Mouse (Mus musculus) C2C12 (cell line): ENCODE data around the gene 1700008O03Rik. TPM values are rescaled to one million over a fixed set of nuclear protein-coding genes. Genes with fewer than 3 reads are reported as not detected.
A peak's percentile ranks its signal among the peaks of the same experiment; 100 is the strongest.

Source experiments
- H3K27me3 ChIP-seq: one replicate; pipeline ENCODE4 v1.6.1; 2011; ENCODE audit not compliant: control insufficient read depth, insufficient read depth, insufficient read length
- H3K36me3 ChIP-seq: one replicate; pipeline ENCODE4 v1.6.1; 2011; ENCODE audit not compliant: control insufficient read depth, insufficient read depth
- H3K4me3 ChIP-seq: one replicate; pipeline ENCODE4 v1.5.1; 2011; ENCODE audit warnings: mild to moderate bottlenecking, control low read depth; ENCODE audit not compliant: poor library complexity, insufficient read depth, severe bottlenecking
- H3K79me2 ChIP-seq: one replicate; pipeline ENCODE4 v1.6.1; 2011; ENCODE audit not compliant: control insufficient read depth, insufficient read depth
- H3K79me3 ChIP-seq: one replicate; pipeline ENCODE4 v1.6.1; 2011; ENCODE audit warnings: low read depth, control low read depth
- H3ac ChIP-seq: one replicate; pipeline ENCODE3; 2011; ENCODE audit warnings: low read depth; ENCODE audit not compliant: control insufficient read depth, insufficient read length
- CEBPB ChIP-seq: IDR thresholded peaks from one replicate; pipeline ENCODE4 v1.6.1; 2011; ENCODE audit warnings: low read depth, mild to moderate bottlenecking, control low read depth, moderate library complexity
- CTCF ChIP-seq: IDR thresholded peaks from one replicate; pipeline ENCODE4 v1.5.1; 2011; ENCODE audit not compliant: control insufficient read depth, insufficient read depth, insufficient read length
- FOSL1 ChIP-seq: IDR thresholded peaks from one replicate; pipeline ENCODE4 v1.8.0; 2011; ENCODE audit warnings: mild to moderate bottlenecking, low read length; ENCODE audit not compliant: poor library complexity, insufficient read depth, severe bottlenecking
- MAX ChIP-seq: IDR thresholded peaks from one replicate; pipeline ENCODE4 v1.6.1; 2011; ENCODE audit warnings: mild to moderate bottlenecking, control low read depth
- MYOD1 ChIP-seq: IDR thresholded peaks from one replicate; pipeline ENCODE4 v1.6.1; 2011; ENCODE audit warnings: low read depth; ENCODE audit not compliant: control insufficient read depth, insufficient read length
- MYOG ChIP-seq: IDR thresholded peaks from one replicate; pipeline ENCODE4 v1.6.1; 2011; ENCODE audit not compliant: control insufficient read depth, insufficient read length; ENCODE audit errors: extremely low read depth
- USF1 ChIP-seq: IDR thresholded peaks from one replicate; pipeline ENCODE4 v1.6.1; 2011; ENCODE audit warnings: low read depth, mild to moderate bottlenecking, control low read depth, moderate library complexity
- polyA plus RNA-seq: library from polyadenylated mRNA; unstranded; fragments of >200 nt; fragmentation: generic; extraction: Trizol; gene quantifications from one replicate; pipeline ENCODE4 v1.2.1, GENCODE M21; 2012; ENCODE audit warnings: missing spikeins

The 1700008O03Rik gene
- polyA plus RNA-seq, 1 experiment = 0.11 TPM

DNA sequence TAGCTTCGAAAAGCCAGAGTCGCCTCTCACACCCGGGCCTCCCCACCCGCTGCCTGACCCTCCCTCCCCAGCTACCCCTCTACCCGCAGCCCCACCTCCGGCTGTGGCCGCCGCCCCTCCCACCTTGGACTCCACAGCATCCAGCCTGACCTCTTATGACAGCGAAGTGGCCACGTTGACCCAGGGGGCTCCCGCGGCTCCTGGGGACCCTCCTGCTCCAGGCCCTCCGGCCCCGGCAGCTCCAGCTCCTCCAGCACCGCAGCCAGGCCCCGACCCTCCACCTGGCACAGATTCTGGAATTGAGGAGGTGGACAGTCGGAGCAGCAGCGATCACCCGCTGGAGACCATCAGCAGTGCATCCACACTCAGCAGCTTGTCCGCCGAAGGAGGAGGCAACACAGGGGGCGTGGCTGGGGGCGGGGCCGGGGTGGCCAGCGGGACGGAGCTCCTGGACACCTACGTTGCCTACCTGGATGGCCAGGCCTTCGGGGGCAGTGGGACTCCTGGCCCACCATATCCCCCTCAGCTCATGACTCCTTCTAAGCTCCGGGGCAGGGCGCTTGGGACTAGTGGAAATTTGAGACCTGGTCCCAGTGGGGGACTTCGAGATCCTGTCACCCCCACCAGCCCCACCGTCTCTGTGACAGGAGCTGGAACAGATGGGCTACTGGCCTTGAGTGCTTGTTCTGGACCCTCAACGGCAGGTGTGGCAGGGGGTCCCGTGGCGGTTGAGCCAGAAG, 31.8 kb downstream of the 1700008O03Rik start:
- H3K27me3 ChIP-seq = peaks cover 93% of the 10 kb centered on the region
- no peak overlapping the region for H3K4me3 ChIP-seq

DNA sequence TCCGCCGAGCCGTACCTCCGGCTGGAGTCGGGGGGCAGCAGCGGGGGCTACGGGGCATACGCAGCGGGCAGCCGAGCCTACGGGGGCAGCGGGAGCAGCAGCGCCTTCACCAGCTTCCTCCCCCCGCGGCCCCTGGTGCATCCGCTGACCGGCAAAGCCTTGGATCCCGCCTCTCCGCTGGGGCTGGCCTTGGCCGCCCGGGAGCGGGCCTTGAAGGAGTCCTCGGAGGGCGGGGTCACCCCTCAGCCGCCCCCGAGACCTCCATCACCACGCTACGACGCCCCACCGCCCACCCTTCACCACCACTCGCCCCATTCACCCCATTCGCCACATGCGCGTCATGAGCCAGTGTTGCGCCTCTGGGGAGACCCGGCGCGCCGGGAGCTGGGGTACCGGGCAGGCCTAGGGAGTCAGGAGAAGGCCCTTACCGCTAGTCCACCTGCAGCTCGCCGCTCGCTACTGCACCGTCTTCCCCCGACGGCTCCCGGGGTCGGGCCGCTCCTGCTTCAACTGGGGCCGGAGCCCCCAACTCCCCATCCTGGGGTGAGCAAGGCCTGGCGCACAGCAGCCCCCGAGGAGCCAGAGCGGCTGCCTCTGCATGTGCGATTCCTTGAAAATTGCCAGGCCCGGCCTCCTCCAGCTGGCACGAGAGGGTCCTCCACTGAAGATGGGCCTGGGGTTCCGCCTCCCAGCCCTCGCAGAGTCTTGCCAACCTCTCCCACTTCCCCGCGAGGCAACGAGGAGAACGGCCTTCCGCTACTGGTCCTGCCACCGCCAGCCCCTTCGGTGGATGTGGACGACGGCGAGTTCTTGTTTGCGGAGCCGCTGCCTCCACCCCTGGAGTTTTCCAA, 32.6 kb downstream of the 1700008O03Rik start:
- TF ChIP-seq MYOD1 (no peak), MYOG (no peak), FOSL1 (no peak), CTCF (no peak), CEBPB (no peak), MAX (no peak), USF1 (no peak)
- Histone ChIP-seq H3K27me3 (peaks cover 94% of the 10 kb centered on the region), H3K36me3 (no peaks in the 10 kb centered on the region), H3ac (no peak overlapping the region), H3K4me3 (no peak overlapping the region), H3K79me2 (no peaks in the 10 kb centered on the region), H3K79me3 (no peaks in the 10 kb centered on the region)

More for the DNA sequence above, 31.8 kb downstream of the 1700008O03Rik start:
- no peak for TF ChIP-seq MAX
- TF ChIP-seq CEBPB = no peak
- TF ChIP-seq CTCF = no peak
- no peaks in the 10 kb centered on the region for H3K79me2 ChIP-seq
- H3K36me3 ChIP-seq = no peaks in the 10 kb centered on the region
- H3K79me3 ChIP-seq = no peaks in the 10 kb centered on the region
- H3ac ChIP-seq = no peak overlapping the region

DNA sequence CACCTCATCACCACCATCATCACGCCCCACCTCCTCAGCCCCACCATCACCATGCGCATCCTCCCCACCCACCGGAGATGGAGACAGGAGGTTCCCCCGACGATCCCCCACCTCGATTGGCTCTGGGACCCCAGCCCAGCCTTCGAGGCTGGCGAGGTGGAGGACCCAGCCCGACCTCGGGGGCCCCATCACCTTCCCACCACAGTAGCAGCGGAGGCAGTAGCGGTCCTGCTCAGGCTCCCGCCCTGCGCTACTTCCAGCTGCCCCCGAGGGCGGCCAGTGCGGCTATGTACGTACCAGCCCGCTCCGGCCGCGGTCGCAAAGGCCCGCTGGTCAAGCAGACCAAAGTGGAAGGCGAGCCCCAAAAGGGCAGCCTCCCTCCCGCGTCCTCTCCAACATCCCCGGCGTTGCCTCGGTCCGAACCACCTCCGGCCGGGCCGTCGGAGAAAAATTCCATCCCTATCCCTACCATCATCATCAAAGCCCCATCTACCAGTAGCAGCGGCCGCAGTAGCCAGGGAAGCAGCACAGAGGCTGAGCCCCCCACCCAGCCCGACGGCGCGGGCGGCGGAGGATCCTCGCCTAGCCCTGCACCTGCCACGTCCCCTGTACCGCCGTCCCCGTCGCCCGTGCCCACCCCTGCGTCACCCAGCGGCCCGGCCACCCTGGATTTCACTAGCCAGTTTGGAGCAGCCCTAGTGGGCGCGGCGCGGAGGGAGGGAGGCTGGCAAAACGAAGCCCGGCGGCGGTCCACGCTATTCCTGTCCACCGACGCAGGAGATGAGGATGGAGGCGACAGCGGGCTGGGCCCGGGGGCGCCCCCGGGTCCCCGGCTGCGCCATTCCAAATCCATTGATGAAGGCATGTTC, 33.5 kb downstream of the 1700008O03Rik start:
- Histone ChIP-seq H3K4me3 (no peak overlapping the region), H3ac (no peak overlapping the region), H3K79me2 (no peaks in the 10 kb centered on the region), H3K36me3 (no peaks in the 10 kb centered on the region), H3K27me3 (peaks cover 94% of the 10 kb centered on the region), H3K79me3 (no peaks in the 10 kb centered on the region)
- TF ChIP-seq FOSL1 (no peak), CTCF (no peak), MAX (no peak), USF1 (no peak), MYOG (no peak), CEBPB (no peak)

DNA sequence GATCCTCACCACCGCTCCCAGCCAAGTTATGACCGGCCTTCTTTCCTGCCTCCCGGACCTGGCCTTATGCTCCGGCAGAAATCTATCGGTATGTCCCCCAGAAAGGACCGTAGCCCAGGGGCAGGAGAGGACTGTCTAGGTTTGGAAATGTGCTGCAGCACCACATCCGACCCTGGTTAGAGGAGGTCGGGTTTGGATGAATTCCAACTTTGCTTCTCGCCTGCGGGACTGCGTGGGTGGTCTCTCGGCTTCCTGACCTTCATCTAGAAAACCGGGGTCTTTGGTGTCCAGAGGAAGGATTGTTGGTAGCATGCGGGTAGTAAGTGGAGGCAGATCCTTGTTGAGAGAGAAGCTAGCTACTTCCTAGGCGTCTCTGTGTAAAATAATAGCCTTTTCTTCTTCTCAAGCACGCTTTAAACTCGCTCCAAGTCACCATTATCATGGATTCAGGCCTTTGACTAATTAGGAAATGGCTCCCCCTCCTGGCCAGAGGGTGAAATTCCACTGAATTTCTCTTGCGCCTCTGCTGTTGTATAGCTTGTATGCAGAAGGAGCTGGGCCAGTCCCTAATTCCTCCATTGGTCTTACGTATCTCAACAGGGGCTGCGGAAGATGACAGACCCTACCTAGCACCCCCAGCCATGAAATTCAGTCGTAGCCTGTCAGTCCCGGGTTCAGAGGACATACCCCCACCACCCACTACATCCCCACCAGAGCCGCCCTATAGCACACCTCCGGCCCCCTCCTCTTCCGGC, 34.5 kb downstream of the 1700008O03Rik start:
- peak; percentile 44 for TF ChIP-seq CTCF
- no peak for TF ChIP-seq FOSL1
- no peaks in the 10 kb centered on the region for H3K79me3 ChIP-seq
- H3ac ChIP-seq = no peak overlapping the region
- no peak overlapping the region for H3K4me3 ChIP-seq
- H3K36me3 ChIP-seq = no peaks in the 10 kb centered on the region
- H3K27me3 ChIP-seq = peaks cover 91% of the 10 kb centered on the region
- no peaks in the 10 kb centered on the region for H3K79me2 ChIP-seq

DNA sequence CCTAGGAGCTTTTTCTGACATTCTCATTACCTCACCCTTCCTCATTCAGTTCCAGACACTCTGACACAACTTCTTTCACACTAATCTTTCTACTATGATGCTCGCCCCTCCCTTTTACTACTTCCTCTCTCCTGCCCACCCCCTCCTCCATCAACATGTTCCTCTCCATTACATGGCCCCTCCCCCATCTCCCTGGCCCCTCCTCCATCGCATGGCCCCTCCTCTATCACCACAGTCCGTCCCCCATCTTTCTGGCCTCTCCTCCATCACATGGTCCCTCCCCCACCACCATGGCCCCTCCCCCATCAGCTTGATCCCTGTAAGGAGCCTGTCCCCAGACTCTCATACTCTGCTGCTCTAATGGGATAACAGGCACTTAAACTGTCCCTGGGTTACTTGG, 36.6 kb downstream of the 1700008O03Rik start:
- no peaks in the 10 kb centered on the region for H3K36me3 ChIP-seq
- H3K27me3 ChIP-seq = peaks cover 88% of the 10 kb centered on the region
- no peak overlapping the region for H3ac ChIP-seq
- no peak overlapping the region for H3K4me3 ChIP-seq
- no peaks in the 10 kb centered on the region for H3K79me3 ChIP-seq
- TF ChIP-seq MYOG (no peak), USF1 (no peak), MAX (no peak), MYOD1 (no peak), FOSL1 (no peak), CEBPB (no peak), CTCF (no peak)
- no peaks in the 10 kb centered on the region for H3K79me2 ChIP-seq
